Mouse (Mus musculus) liver, embryonic 14 days (tissue): ENCODE measurements around the gene Ap4b1. TPM values are rescaled to one million over a fixed set of nuclear protein-coding genes. Genes with fewer than 3 reads are reported as not detected.

ENCODE experiments used
- polyA plus RNA-seq: library from polyadenylated mRNA; depleted of rRNA; stranded (reverse); fragments of >200 nt; gene quantifications from 2 replicates; pipeline ENCODE4 v1.2.3, GENCODE M21; 2012; rRNA removed

Gene Ap4b1
- 10.8 and 13.1 TPM in 2 replicates for polyA plus RNA-seq

DNA sequence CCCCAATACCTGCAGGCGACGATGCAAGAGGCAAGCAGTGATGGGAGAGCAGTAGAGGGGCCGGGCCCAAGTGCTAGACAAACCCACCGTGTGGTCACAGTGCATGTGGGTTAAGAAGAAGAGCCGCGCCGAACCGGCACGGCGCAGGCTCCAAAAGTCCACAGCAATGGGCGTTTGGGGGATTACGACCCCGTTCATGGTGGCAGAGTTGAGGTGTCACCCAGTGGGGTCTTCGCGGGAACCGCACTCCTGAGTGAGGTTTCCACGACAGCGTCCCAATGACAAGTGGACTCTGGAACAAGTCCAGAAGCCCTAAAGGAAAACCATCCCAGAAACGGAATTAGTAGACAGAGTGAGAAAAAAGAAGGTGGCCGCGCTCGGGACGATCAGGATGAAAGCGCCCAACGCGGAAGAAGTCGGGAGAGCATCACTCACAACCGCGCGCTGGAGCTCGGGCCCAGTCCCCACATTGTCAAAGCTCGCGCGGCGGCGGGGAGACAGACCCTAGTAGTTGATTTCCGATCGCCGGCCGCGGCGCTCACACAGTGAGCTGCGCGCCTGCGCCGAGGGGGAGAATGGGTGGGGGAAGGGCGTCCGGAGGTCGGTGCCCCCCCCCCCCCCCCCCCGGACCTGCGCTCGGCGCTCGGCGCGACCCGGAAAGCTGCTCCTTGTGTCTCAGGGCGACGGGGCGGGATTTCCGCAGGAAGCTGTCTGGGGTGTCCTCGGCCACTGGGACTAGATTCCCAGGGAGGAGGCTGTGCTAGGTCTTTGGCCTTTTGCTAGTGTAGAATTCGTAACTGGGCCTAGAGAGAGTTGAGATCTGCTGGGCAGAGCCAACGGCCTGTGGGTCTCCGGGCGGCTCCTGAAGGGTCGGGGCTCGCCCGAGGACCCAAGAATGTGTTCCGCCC, at the start of gene Ap4b1, which contains the start of the genes Dclre1b and Gm43064:
Ap4b1 (plus strand) TSS at position 630 of the 908 bp plus-strand sequence.
Dclre1b (minus strand) TSS at position 554 of the 908 bp plus-strand sequence.
Gm43064 (plus strand) TSS at position 683 of the 908 bp plus-strand sequence.

DNA sequence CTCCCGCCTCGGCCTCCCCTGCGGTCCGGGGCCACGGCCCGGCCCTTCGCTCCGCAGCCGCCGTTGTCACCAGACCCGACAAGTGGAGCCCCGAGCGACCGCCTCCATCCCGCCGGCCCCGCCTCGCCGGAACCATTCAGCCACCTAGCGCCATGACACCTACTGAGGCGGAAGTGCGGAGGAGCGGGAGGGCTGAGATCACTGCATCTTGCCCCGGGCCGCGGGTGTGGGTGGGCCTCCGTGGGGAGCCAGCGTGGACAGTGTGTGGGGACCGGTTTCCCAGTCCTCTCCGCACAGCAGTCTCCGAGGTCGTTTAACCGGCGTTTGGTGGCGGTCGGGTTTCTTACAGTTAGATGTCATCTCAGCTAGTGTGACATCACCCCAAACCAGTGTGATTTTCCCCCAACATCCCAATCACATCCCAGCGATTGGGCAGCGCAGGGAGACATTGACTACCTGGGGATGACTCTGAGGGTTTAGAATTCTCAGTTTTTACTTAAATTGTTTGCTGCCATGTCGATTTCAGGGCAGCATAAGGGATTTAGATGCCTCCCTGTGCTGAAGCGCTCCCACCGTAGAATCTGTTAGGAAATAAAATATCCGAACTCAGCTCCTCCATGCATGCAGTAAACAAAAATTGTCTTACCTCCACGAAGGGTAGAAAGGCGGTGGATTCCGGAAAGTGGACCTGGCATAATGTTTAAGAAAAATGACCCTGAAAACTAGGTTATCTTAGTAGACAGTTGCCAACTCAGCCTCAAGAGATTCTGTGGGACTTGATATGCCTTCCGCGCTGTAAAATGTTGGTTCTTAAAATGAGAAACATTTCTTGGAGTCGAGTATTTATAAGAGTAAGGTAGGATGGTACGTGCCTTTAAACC, 17.9 kb upstream of the Ap4b1 start, which contains the start of gene Hipk1:
Hipk1 (minus strand) TSS at position 334 of the 881 bp plus-strand sequence.

DNA sequence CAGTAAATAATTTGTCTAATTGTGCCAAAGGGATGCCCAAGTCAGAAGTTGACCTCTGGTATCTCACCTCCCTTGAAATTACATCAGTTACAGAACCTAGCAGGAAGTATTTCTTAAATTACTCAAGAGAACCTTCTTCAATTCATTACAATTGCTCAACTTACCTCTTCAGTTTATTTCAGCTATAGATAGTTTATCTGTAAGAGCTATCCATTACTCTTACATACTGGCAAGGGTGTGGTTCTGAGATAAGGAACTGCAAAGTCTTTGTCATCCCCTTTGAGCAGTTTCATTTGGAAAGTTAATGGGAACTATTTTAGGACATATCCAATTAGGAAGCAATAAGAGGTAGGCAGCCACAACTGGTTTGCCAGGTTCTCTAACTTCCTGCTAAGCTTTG, 23.1 kb downstream of the Ap4b1 start, which contains the start of gene Bcl2l15:
Bcl2l15 (plus strand) TSS at position 176 of the 400 bp plus-strand sequence.

DNA sequence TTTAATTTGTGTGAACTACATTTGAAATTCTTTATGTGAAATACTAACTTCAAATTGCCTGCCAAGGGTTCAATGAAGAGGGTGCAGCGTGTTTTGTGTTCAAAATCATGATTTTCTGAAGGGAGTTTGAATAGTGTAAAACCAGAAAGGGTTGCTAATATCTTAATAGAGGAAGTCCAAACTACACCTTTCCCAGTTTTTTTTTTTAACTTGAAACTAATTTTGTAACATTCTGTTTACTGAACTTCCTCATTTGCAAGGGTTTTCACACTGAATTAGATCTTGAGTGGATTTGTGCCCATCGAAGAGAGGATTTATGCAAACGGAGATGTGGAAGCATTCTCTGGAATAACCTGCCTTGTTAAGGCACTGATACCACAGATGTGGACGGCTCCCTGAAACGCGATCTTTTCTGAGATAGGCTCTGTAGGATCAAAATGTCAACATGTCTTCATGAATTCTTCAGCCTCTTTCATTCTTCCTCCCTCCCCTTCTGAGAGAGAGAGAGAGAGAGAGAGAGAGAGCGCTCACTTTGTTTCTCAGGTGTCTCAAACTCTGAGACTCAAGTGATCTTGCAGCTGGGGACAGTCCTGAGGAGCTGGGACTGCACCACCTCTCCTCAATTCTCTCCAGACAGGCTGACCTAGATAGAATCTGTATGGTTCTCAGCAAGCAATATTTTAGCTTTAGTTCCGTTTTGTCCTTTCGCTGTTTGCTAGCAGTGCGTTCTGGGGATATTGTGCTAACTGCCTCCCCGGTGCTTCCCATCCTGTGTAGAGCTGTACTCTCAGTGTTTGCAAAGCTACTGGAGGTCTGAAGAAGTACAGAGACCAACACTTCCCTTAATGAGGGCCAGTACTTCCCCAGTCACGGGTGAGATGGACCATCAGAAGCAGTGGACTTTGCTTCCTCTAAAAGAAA, 49.8 kb downstream of the Ap4b1 start, which contains the start of gene Ptpn22:
Ptpn22 (plus strand) TSS at position 915 of the 921 bp plus-strand sequence.

Other genes starting within 250 kb of the Ap4b1 start
- gene Syt6, start 234.3 kb upstream of the Ap4b1 start, polyA plus RNA-seq: 0.01 TPM in 1 of 2 replicates, not detected in the other
- 0.13 and 0.20 TPM in 2 replicates for gene Atg4a-ps, start 163.5 kb upstream of the Ap4b1 start, polyA plus RNA-seq
- 1.1 and 1.4 TPM in 2 replicates for gene Olfml3, start 71.5 kb upstream of the Ap4b1 start, polyA plus RNA-seq
- gene Gm10964, start 70.2 kb upstream of the Ap4b1 start, polyA plus RNA-seq: not detected in 2 replicates
- gene Hipk1, start 18.0 kb upstream of the Ap4b1 start, polyA plus RNA-seq: 18.4 and 25.2 TPM in 2 replicates
- 8.2 and 9.1 TPM in 2 replicates for gene Dclre1b, start 76 bp upstream of the Ap4b1 start, polyA plus RNA-seq
- gene Gm43064, start 53 bp downstream of the Ap4b1 start, polyA plus RNA-seq: 0.90 and 1.2 TPM in 2 replicates
- gene Bcl2l15, start 23.1 kb downstream of the Ap4b1 start, polyA plus RNA-seq: 2.8 and 3.1 TPM in 2 replicates
- gene Ptpn22, start 50.3 kb downstream of the Ap4b1 start, polyA plus RNA-seq: 1.4 and 2.0 TPM in 2 replicates
- 3.0 and 3.9 TPM in 2 replicates for gene Rsbn1, start 104.6 kb downstream of the Ap4b1 start, polyA plus RNA-seq
- gene Phtf1, start 158.6 kb downstream of the Ap4b1 start, polyA plus RNA-seq: 3.4 and 3.6 TPM in 2 replicates